Mouse (Mus musculus) heart, embryonic 11.5 days (tissue): ENCODE measurements around the gene Tnpo3. TPM values are rescaled to one million over a fixed set of nuclear protein-coding genes. Genes with fewer than 3 reads are reported as not detected.

Source experiments
- ATAC-seq: fragments of 200-750 bp; cut with Nextera tagmentation; replicated peaks from 2 replicates; pipeline ENCODE4 v1.8.0; 2017; ENCODE audit warnings: moderate library complexity; ENCODE audit not compliant: insufficient number of reproducible peaks, low FRiP score, low TSS enrichment
- H3K27ac ChIP-seq: fragments of 300-500 bp; sonication (generic); 2 replicates; pipeline ENCODE4 v1.5.1; 2014; ENCODE audit warnings: mild to moderate bottlenecking, low read depth, low read length
- H3K27me3 ChIP-seq: fragments of 300-500 bp; sonication (generic); 2 replicates; pipeline ENCODE4 v1.6.1; 2014; ENCODE audit warnings: mild to moderate bottlenecking, low read length, mixed read lengths; ENCODE audit not compliant: control insufficient read depth, insufficient read depth
- H3K36me3 ChIP-seq: fragments of 300-500 bp; sonication (generic); 2 replicates; pipeline ENCODE4 v1.6.1; 2014; ENCODE audit warnings: mild to moderate bottlenecking, low read length, moderate library complexity, mixed read lengths; ENCODE audit not compliant: control insufficient read depth, insufficient read depth
- H3K4me1 ChIP-seq: fragments of 300-500 bp; sonication (generic); 2 replicates; pipeline ENCODE4 v1.6.1; 2014; ENCODE audit warnings: low read length; ENCODE audit not compliant: control insufficient read depth, insufficient read depth
- H3K4me2 ChIP-seq: fragments of 300-500 bp; sonication (generic); 2 replicates; pipeline ENCODE4 v1.6.1; 2014; ENCODE audit warnings: mild to moderate bottlenecking, moderate library complexity
- H3K4me3 ChIP-seq: fragments of 300-500 bp; sonication (generic); 2 replicates; pipeline ENCODE4 v1.5.1; 2014; ENCODE audit warnings: low read depth, low read length
- H3K9ac ChIP-seq: fragments of 300-500 bp; sonication (generic); 2 replicates; pipeline ENCODE4 v1.6.1; 2014; ENCODE audit warnings: mild to moderate bottlenecking, low read depth, low read length, moderate library complexity
- H3K9me3 ChIP-seq: fragments of 300-500 bp; sonication (generic); replicated peaks from 2 replicates; pipeline ENCODE4 v1.6.1; 2016; ENCODE audit warnings: low read length; ENCODE audit not compliant: control insufficient read depth
- WGBS: fragments of 180-500 bp; shearing (Covaris S2); extraction: QIAGEN DNeasy Blood & Tissue Kit; methylation state at CpG from one replicate; pipeline ENCODE4 v1.1.7; 2014; ENCODE audit not compliant: insufficient replicate concordance; 5-methylcytosine and 5-hydroxymethylcytosine counted together
- polyA plus RNA-seq: library from polyadenylated mRNA; unstranded; fragments of >200 nt; fragmentation: Nextera tagmentation; extraction: Ambion mirVana; gene quantifications from 2 replicates; pipeline ENCODE4 v1.2.1, GENCODE M21; 2014

Gene Tnpo3
- polyA plus RNA-seq, 1 experiment from 2014 or later, result 64.5 TPM

DNA sequence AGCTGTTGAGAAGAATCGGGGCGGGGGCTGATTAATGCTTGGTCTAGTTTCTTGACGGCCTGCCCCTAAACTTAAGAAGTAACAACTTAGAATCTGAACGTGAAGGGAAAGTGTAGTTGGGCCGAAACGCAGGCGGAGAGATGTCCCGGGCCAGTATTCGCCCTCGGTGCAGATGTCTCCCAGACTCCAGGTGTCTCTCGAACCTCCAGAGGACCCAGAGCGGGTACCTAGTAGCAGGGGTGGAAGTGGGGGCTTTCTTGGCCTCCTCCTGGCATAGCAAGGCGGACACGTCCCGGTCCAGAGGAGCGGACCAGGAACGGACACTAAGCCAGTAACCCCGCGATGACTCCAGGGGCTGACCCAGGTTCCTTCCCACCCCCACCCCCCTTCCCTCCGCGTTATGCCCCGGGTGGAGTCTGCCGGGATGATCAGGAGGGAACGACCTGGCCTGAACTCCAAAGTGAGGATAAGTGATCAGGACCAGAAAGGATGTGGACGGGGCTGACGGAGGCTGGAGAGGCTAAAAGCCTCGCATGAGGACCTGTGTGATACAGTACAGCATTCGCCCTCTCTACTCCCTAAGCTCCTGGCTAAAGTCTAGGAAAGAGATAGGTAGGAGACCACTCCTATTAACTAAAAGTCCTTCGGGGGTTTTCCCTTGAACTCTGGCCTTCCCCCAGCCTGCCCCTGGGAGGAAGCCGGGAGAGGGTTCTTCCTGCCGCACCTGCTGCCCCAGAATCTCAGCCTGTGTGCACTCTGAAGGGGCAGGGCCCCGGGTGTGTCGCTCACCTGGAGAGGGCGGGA, 82.1 kb downstream of the Tnpo3 start:
- Histone ChIP-seq H3K4me1 (peaks cover 35% of the 10 kb centered on the region), H3K9me3 (no peaks in the 10 kb centered on the region), H3K27ac (peak overlapping the region; percentile 22; the same call in 1 of the 2 replicates), H3K36me3 (no peaks in the 10 kb centered on the region), H3K9ac (peak overlapping the region; percentile 62), H3K4me2 (peak overlapping the region; percentile 97), H3K4me3 (peak overlapping the region; percentile 70), H3K27me3 (peaks cover 18% of the 10 kb centered on the region)
- ATAC-seq, result no peak
- 6% methylated on average over 34 of the region's 34 CpGs for WGBS

DNA sequence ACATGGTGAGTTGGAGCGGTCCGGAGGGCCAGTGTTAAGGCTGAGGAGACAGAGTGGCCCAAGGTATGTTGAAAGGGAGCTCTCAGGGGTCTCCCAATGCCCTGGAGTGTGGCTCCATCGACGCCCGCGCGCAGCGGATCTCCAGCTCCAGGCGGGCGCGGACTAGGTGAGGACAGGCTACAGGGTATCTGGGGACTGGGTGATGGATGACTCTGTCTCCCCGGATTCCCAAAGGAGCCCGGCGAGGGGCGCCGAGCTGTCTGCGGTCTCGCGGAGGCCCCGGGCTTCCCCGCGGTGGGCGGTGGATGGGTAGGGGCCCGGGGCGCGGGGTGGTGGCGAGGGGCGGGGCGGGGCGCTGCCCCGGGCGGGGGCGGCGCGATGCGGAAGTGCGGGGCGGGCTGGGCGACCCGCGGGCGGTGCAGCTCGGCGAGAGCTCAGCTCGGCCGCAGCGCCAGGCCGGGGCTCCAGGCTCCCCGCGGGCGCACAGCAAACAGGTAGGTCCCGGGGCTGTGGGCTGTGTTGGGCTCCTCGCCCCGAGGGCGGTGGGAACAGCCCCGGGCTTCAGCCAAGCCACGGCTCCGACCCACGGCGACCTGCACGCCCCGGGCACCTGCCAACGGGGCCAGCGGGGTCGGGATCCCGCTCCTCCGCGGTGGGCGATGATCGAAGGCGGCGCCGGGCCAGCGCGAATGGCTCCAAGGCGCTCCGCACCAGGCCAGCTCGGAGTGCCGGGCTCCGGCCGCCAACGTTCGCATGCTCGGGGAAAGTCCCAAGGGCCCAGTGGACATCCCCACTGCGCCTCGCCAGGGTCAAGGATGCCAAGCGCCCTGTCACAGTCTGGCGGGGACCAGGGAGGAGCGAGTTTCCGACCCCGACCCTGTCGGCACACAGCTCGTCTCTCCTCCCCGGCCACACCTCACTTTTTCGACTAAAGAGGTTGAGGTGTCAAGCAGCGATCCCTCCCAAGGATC, 83.1 kb downstream of the Tnpo3 start, which contains the start of gene Irf5:
Gene Irf5 (plus strand): TSS at position 345 of the 971 bp plus-strand sequence.
- peak within 1 kb of the TSS; percentile 97 for H3K4me2 ChIP-seq
- H3K4me1 ChIP-seq, result peaks cover 35% of the 10 kb centered on the region
- peak within 1 kb of the TSS; percentile 62 for H3K9ac ChIP-seq
- WGBS, result under 1% methylated on average over 95 of the region's 96 CpGs
- no peaks in the 10 kb centered on the region for H3K36me3 ChIP-seq
- no peaks in the 10 kb centered on the region for H3K9me3 ChIP-seq
- peaks cover 18% of the 10 kb centered on the region for H3K27me3 ChIP-seq
- ATAC-seq, result peak; percentile 36; the same call in 1 of the 2 replicates
- H3K27ac ChIP-seq, result no peak within 1 kb of the TSS
- H3K4me3 ChIP-seq, result peak within 1 kb of the TSS; percentile 70

DNA sequence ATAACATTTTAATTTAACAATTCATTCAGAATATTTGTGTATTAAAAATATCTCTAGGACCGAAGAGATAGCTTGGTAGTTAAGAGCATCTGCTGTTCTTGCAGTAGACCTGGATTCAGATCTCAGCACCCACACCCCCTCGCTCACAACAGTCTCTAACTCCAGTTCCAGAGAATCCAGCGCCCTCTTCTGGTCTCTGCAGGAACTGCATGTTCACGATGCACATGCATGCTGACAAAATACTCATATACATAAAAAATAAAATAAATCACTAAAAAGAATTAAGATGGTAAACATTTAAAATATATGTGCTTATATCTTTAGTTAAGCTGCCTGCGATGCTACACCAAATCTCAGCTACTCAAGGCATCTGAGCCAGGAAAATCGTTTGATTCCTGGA, 84.4 kb downstream of the Tnpo3 start:
- Histone ChIP-seq H3K9me3 (no peaks in the 10 kb centered on the region), H3K36me3 (no peaks in the 10 kb centered on the region), H3K27ac (no peak overlapping the region), H3K4me2 (no peak overlapping the region), H3K4me1 (peaks cover 35% of the 10 kb centered on the region), H3K9ac (no peak overlapping the region), H3K4me3 (no peak overlapping the region), H3K27me3 (peaks cover 18% of the 10 kb centered on the region)
- 64% methylated on average over 6 of the region's 6 CpGs for WGBS
- no peak for ATAC-seq

DNA sequence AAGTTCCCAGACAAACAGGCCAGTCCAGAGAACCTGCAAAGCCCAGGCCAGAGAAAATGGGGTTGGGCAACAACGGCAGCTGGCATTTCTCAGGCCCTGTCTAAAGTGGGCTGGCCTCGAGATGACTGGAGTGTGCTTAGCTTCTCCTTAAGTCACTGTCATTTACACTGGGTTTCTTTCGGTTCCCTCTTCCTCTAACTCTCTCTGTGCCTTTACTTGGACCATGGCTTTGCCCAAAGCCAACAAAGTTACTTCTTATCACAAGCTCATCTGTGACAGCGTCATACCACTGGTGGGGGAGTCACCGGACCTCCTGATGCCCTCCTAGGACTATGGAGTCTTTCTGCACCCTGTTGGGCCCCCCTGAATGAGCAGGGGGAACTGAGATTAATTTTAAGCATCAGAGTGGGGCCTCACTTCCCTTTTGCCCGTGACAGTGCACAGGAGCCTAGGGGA, 85.6 kb downstream of the Tnpo3 start:
- WGBS, result 39% methylated on average over 6 of the region's 6 CpGs
- no peaks in the 10 kb centered on the region for H3K9me3 ChIP-seq
- no peaks in the 10 kb centered on the region for H3K36me3 ChIP-seq
- ATAC-seq, result no peak
- no peak overlapping the region for H3K4me2 ChIP-seq
- H3K9ac ChIP-seq, result no peak overlapping the region
- peaks cover 18% of the 10 kb centered on the region for H3K27me3 ChIP-seq
- peak overlapping the region; percentile 42; the same call in 1 of the 2 replicates for H3K27ac ChIP-seq
- peaks cover 24% of the 10 kb centered on the region for H3K4me1 ChIP-seq
- no peak overlapping the region for H3K4me3 ChIP-seq

DNA sequence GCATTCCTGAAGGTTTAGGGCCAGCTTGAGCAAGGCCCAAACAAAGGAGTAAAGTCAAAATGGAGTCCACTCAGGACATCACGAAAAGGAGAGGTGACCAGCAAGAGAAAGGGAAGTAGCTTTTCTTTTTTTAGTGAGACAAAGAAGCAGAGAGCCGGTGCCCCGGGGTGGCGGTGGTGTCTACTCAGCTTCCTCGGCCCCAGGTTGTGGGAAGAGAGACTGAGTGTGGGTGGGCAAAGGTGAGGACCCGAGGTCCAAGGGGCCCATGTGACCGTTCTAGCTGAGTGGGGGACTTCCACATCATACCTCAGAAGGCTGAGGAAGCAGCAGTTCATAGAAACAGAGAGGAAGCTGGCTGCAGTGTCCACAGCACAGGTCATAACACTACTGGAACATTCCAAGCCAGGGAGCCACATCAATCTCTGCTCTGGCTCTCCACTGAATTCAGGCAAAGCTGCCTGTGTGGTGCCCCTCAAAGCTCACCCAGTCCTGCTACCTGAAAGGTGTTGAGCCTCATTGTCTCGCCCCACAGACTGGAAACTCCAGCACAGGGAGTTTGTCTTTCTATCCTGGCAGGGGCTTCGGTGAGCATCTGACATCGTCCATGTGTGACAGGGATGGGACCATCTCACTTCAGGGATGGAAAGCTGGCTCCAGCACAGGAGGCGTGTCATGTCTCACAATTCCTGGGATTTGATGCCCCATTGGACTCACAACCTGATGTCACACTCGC, 86.2 kb downstream of the Tnpo3 start:
- 69% methylated on average over 12 of the region's 12 CpGs for WGBS
- no peaks in the 10 kb centered on the region for H3K36me3 ChIP-seq
- H3K4me1 ChIP-seq, result peaks cover 21% of the 10 kb centered on the region
- no peak overlapping the region for H3K27ac ChIP-seq
- no peak overlapping the region for H3K4me3 ChIP-seq
- no peak overlapping the region for H3K9ac ChIP-seq
- H3K4me2 ChIP-seq, result no peak overlapping the region
- peaks cover 18% of the 10 kb centered on the region for H3K27me3 ChIP-seq
- no peaks in the 10 kb centered on the region for H3K9me3 ChIP-seq
- no peak for ATAC-seq

DNA sequence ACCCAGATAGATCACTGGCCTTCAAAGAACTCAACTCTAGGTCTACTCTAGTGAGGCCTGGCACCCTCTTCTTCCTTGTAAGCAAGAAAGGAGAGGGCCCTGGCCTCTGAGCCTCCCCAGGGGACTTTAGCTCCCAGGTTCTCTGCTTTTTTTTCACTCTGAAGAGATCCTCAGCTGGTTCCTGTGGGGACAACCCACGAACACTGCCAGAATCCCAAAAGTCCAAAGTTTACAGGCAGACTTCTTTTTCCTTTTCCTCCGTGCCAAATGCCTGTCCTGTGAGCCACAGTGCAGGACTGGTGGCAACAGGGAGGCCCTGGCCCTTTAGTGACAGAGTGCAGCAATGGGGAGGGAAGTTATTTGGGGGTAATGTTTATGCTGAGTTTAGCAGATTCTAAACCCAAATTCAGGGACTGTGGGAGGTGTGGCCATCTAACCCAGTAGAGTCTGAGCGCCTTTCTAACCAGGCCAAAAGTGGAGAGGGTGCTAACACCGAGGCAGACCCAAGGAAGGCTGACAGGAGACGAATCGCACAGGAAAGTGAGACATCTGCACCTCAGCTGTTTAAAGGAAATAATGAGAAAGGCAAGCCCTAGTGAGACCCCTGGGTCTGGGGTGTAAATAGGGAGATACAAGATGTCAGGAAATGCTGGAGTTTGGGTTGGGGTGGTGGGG, 86.9 kb downstream of the Tnpo3 start:
- Histone ChIP-seq H3K4me3 (no peak overlapping the region), H3K9me3 (no peaks in the 10 kb centered on the region), H3K9ac (no peak overlapping the region), H3K27ac (no peak overlapping the region), H3K4me1 (peaks cover 14% of the 10 kb centered on the region), H3K27me3 (peaks cover 14% of the 10 kb centered on the region), H3K36me3 (no peaks in the 10 kb centered on the region), H3K4me2 (no peak overlapping the region)
- 64% methylated on average over 6 of the region's 6 CpGs for WGBS
- no peak for ATAC-seq

DNA sequence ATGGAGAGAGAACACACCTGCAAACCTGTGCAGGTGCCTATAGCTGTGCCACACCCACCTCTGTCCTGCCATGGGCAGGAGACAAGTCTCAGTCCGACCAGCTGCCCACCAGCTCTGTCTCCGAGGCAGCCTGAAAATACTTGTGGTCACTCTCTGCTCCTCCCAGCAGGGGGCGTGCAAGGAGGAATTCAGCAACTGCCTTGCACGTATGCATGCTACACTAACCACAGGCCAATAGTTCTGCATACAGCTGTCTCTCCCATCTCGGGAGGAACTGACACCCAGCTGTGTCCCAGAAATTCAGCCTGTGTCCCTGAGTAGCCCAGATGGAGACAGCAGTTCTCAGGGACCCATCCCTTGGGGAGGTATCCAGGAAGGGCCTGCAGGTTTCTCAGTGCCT, 92.5 kb downstream of the Tnpo3 start:
- Histone ChIP-seq H3K9me3 (no peaks in the 10 kb centered on the region), H3K9ac (no peak overlapping the region), H3K4me1 (peaks cover 10% of the 10 kb centered on the region), H3K27me3 (no peaks in the 10 kb centered on the region), H3K4me3 (no peak overlapping the region), H3K4me2 (no peak overlapping the region), H3K27ac (no peak overlapping the region), H3K36me3 (no peaks in the 10 kb centered on the region)
- WGBS, result 6% methylated on average over 5 of the region's 5 CpGs
- no peak; the same call in 1 of the 2 replicates for ATAC-seq
